ENCODE assay signal across 8 mouse cellular contexts in genomic region chr4:129742232-129743009, GRCm38 (mm10). TPM values are rescaled to one million over a fixed set of nuclear protein-coding genes. Genes with fewer than 3 reads are reported as not detected.
DNase-seq lines count a peak whose midpoint lies in the region; ATAC-seq and TF ChIP-seq lines count a peak whose summit lies in the region.

Gene Khdrbs1, minus strand, starts transcription at chr4:129742303.

- intact Hi-C loops in heart, postnatal 36 days (cut with DNase I): loop anchor here (5.0 kb wide), 2 partner anchors 40 to 75 kb away; no protein-coding TSS in a partner anchor

- H3K4me1 ChIP-seq in G1E (ENCODE audit: insufficient read depth, low read depth, low read length): peaks cover 45% of the 10 kb centered on the region
- peaks cover 28% of the 10 kb centered on the region for H3K4me1 ChIP-seq in forebrain, embryonic 16.5 days (replicated peaks; ENCODE audit: control insufficient read depth, insufficient read depth, low read length)
- H3K4me1 ChIP-seq in lung, embryonic 14.5 days (ENCODE audit: insufficient read depth): peaks cover 11% of the 10 kb centered on the region
- H3K4me1 ChIP-seq in olfactory bulb, adult 2 months (ENCODE audit: control insufficient read depth, insufficient read depth, low read length): peaks cover 6% of the 10 kb centered on the region; the same call in 1 of the 2 replicates
- peaks cover 16% of the 10 kb centered on the region for H3K4me1 ChIP-seq in thymus, adult 2 months (replicated peaks; ENCODE audit: control insufficient read depth, insufficient read depth, low read length)

- under 1% methylated on average over 68 of the region's 76 CpGs for WGBS in forebrain, embryonic 16.5 days
- under 1% methylated on average over 68 of the region's 76 CpGs for WGBS in lung, embryonic 14.5 days
- 1% methylated on average over 76 of the region's 76 CpGs for WGBS in olfactory bulb, adult 2 months
- WGBS in thymus, adult 2 months: under 1% methylated on average over 76 of the region's 76 CpGs

- H3K27ac ChIP-seq in forebrain, embryonic 16.5 days (ENCODE audit: low read length): peak within 1 kb of the TSS; percentile 100
- H3K27ac ChIP-seq in layer of hippocampus, adult 2 months: peak within 1 kb of the TSS; percentile 99
- peak within 1 kb of the TSS; percentile 99 for H3K27ac ChIP-seq in lung, embryonic 14.5 days (ENCODE audit: low read depth)
- peak within 1 kb of the TSS; percentile 93 for H3K27ac ChIP-seq in olfactory bulb, adult 2 months (ENCODE audit: insufficient read depth, low read depth, low read length)
- peak within 1 kb of the TSS; percentile 86 for H3K27ac ChIP-seq in thymus, adult 2 months (ENCODE audit: control insufficient read depth, insufficient read depth, low read length)

- H3K9me3 ChIP-seq in G1E (replicated peaks): no peaks in the 10 kb centered on the region
- no peaks in the 10 kb centered on the region for H3K9me3 ChIP-seq in forebrain, embryonic 16.5 days (ENCODE audit: control insufficient read depth, low read length)
- H3K9me3 ChIP-seq in lung, embryonic 14.5 days (ENCODE audit: low read depth, low read length): no peaks in the 10 kb centered on the region

- peak; percentile 92 for DNase-seq in G1E (ENCODE audit: low spot score)
- peak; percentile 95 for DNase-seq in cerebellum, adult 18-20 months
- peak; percentile 93 to 94 for DNase-seq in heart, postnatal 36 days
- peak; percentile 96 to 97 for DNase-seq in layer of hippocampus, adult 2 months (ENCODE audit: low spot score in 2 of 2)
- peak; percentile 100 for DNase-seq in lung, embryonic 14.5 days
- DNase-seq in thymus, adult 2 months: peak; percentile 96

- ATAC-seq in G1E (ENCODE audit: extremely low read depth, insufficient number of reproducible peaks, low FRiP score, poor library complexity, severe bottlenecking): peak; percentile 72
- ATAC-seq in forebrain, embryonic 16.5 days: peak; percentile 95
- peak; percentile 93 for ATAC-seq in lung, embryonic 14.5 days (ENCODE audit: insufficient read depth)

- peak; percentile 64 for TF ChIP-seq POLR2A in olfactory bulb, adult 2 months (IDR thresholded peaks at IDR 0.05; ENCODE audit: insufficient read depth, low read depth, low read length)
- TF ChIP-seq POLR2A in thymus, adult 2 months (IDR thresholded peaks at IDR 0.05; ENCODE audit: control insufficient read depth, extremely low read depth, insufficient read depth, low read length, poor library complexity): peak; percentile 72

- H3K4me2 ChIP-seq in forebrain, embryonic 16.5 days (ENCODE audit: low read length): peak within 1 kb of the TSS; percentile 79
- H3K4me2 ChIP-seq in lung, embryonic 14.5 days: peak within 1 kb of the TSS; percentile 77

- no peaks in the 10 kb centered on the region for H3K27me3 ChIP-seq in G1E (ENCODE audit: insufficient read depth, low read length)
- no peaks in the 10 kb centered on the region for H3K27me3 ChIP-seq in forebrain, embryonic 16.5 days (replicated peaks; ENCODE audit: control insufficient read depth, insufficient read depth, low read length)
- H3K27me3 ChIP-seq in lung, embryonic 14.5 days (ENCODE audit: insufficient read depth, low read length): no peaks in the 10 kb centered on the region
- H3K27me3 ChIP-seq in thymus, adult 2 months (ENCODE audit: control insufficient read depth, insufficient read depth, low read length): no peaks in the 10 kb centered on the region

- H3K9ac ChIP-seq in forebrain, embryonic 16.5 days (replicated peaks; ENCODE audit: low read depth, low read length): peak within 1 kb of the TSS; percentile 96
- H3K9ac ChIP-seq in lung, embryonic 14.5 days: peak within 1 kb of the TSS; percentile 99

- peak within 1 kb of the TSS; percentile 98 for H3K4me3 ChIP-seq in G1E (ENCODE audit: low read depth, low read length)
- H3K4me3 ChIP-seq in forebrain, embryonic 16.5 days (replicated peaks; ENCODE audit: low read length): peak within 1 kb of the TSS; percentile 99
- H3K4me3 ChIP-seq in layer of hippocampus, adult 2 months: peak within 1 kb of the TSS; percentile 85
- peak within 1 kb of the TSS; percentile 99 for H3K4me3 ChIP-seq in lung, embryonic 14.5 days (ENCODE audit: low read depth, low read length)
- H3K4me3 ChIP-seq in olfactory bulb, adult 2 months (ENCODE audit: insufficient read depth, low read depth, low read length): peak within 1 kb of the TSS; percentile 85
- peak within 1 kb of the TSS; percentile 92 for H3K4me3 ChIP-seq in thymus, adult 2 months (ENCODE audit: control insufficient read depth, insufficient read depth, low read length)

- peaks cover 14% of the 10 kb centered on the region for H3K36me3 ChIP-seq in G1E (replicated peaks)
- H3K36me3 ChIP-seq in forebrain, embryonic 16.5 days (ENCODE audit: control insufficient read depth, insufficient read depth): no peaks in the 10 kb centered on the region
- H3K36me3 ChIP-seq in lung, embryonic 14.5 days (ENCODE audit: insufficient read depth): peaks cover 15% of the 10 kb centered on the region
- H3K36me3 ChIP-seq in thymus, adult 2 months (ENCODE audit: control insufficient read depth, insufficient read depth, low read length): no peaks in the 10 kb centered on the region

- TF ChIP-seq CTCF in G1E (IDR thresholded peaks at IDR 0.05; ENCODE audit: low read depth, low read length): no peak
- no peak for TF ChIP-seq CTCF in layer of hippocampus, adult 2 months (conservative IDR thresholded peaks at IDR 0.05)
- TF ChIP-seq CTCF in lung, embryonic 14.5 days (IDR thresholded peaks at IDR 0.05; ENCODE audit: low read depth): no peak
- TF ChIP-seq CTCF in olfactory bulb, adult 2 months (IDR thresholded peaks at IDR 0.05; ENCODE audit: insufficient read depth, low read depth, low read length): no peak
- TF ChIP-seq CTCF in thymus, adult 2 months (IDR thresholded peaks at IDR 0.05; ENCODE audit: borderline replicate concordance, control insufficient read depth, extremely low read depth, insufficient read depth, low read length, poor library complexity): peak; percentile 4; the same call in 1 of the 2 replicates

RNA-seq across cellular contexts. Expression of gene Khdrbs1, which starts in this region (rescaled TPM):
- 133 and 137 TPM in 2 replicates for total RNA-seq in G1E (2014; fragmentation: Nextera tagmentation)
- total RNA-seq in G1E (2017): 72.6 and 87.2 TPM in 2 replicates
- 260 and 353 TPM in 2 replicates for polyA plus RNA-seq in G1E (2012)
- polyA plus RNA-seq in forebrain, embryonic 16.5 days (2015; fragmentation: Nextera tagmentation; extraction: Ambion mirVana): 160 and 179 TPM in 2 replicates
- total RNA-seq in heart, postnatal 36 days (2021): 10 to 100 TPM; 35.4 to 44.2 TPM
- total RNA-seq in layer of hippocampus, adult 2 months (2021): 10 to 100 TPM; 87.4 to 92.5 TPM
- 139 and 144 TPM in 2 replicates for polyA plus RNA-seq in lung, embryonic 14.5 days (2014; fragmentation: Nextera tagmentation; extraction: Ambion mirVana)
- 153 and 170 TPM in 2 replicates for polyA plus RNA-seq in olfactory bulb, adult 2 months (2012; ENCODE audit: insufficient read depth, insufficient read length, low replicate concordance, missing spikeins)
- polyA plus RNA-seq in thymus, adult 2 months (2012; rRNA removed): 126 and 209 TPM in 2 replicates

Comparison
In these comparisons a context has a peak if more than half of its experiments do, and no peak if none do; other contexts are left out.
1. Peak in every context shown above with its lines: DNase-seq, ATAC-seq, H3K4me3 ChIP-seq and H3K27ac ChIP-seq.